Mouse (Mus musculus): Measurements from ENCODE around the gene Ppie. TPM values are rescaled to one million over a fixed set of nuclear protein-coding genes. Genes with fewer than 3 reads are reported as not detected.
A peak's percentile ranks its signal among the peaks of the same experiment; 100 is the strongest.

The Ppie gene
- total and polyA plus RNA-seq, 2 experiments from 2014 or later: 28.1 to 41.7 TPM

DNA sequence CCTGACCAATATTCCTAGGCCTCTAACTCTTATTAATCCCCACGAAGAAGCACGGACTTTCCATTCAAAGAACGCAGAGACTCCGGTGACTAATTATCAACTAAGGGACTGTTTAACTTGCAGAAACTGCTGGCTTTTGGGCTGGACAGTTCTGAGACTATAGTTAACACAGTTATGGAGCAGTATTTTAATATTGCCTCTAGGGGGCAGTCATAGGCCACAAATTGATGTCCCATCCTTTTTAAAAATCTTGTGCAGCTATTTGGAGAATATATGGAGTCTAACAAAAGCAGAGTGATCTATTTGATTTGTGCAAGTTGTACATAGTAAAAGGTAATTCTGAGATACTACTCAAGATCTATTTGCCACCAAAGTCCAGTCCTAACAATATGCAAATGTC, 15.3 kb upstream of the Ppie start:
- ATAC-seq (ENCODE audit: low FRiP score): no peak
- Histone ChIP-seq H3K4me2 (ENCODE audit: low read depth, low read length, poor library complexity, severe bottlenecking) (no peak overlapping the region), H3K9me3 (ENCODE audit: low read length) (no peaks in the 10 kb centered on the region), H3K9ac (replicated peaks; ENCODE audit: low read length, poor library complexity, severe bottlenecking) (no peak overlapping the region), H3K27ac (ENCODE audit: low read depth, low read length) (no peak overlapping the region), H3K27me3 (ENCODE audit: insufficient read depth, low read length) (no peaks in the 10 kb centered on the region), H3K4me3 (ENCODE audit: low read depth, low read length) (no peak overlapping the region), H3K36me3 (ENCODE audit: insufficient read depth, low read length) (no peaks in the 10 kb centered on the region), H3K4me1 (ENCODE audit: insufficient read depth, low read length) (no peaks in the 10 kb centered on the region)
- peak; percentile 79 for DNase-seq (ENCODE audit: low spot score)
- TF ChIP-seq CTCF (IDR thresholded peaks at IDR 0.05): peak; percentile 82
- WGBS: 27% methylated on average over 4 of the region's 4 CpGs

DNA sequence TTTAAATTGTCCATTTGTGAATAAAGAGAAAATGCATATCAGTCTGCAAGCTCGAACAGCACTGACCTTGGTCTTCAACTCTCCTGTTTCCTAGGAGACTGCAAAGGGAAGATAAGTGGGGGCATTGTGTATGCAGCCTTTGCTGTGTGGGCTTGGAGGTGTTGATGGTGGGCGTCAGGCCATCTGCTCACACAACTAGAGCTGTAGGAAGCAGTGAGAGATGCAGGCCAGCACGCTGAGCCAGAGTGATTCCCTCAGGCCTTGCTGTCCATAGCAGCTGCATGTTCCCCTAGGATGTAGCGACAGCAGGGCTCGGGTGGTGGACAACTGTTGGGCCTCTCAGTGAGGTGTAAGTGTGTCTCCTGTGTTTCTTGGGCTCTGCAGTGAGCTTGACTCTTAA, 13.2 kb upstream of the Ppie start:
- H3K9me3 ChIP-seq (ENCODE audit: low read length): no peaks in the 10 kb centered on the region
- H3K4me2 ChIP-seq (ENCODE audit: low read depth, low read length, poor library complexity, severe bottlenecking): no peak overlapping the region
- H3K27me3 ChIP-seq (ENCODE audit: insufficient read depth, low read length): no peaks in the 10 kb centered on the region
- no peak overlapping the region for H3K9ac ChIP-seq (replicated peaks; ENCODE audit: low read length, poor library complexity, severe bottlenecking)
- ATAC-seq (ENCODE audit: low FRiP score): no peak
- no peak for DNase-seq (ENCODE audit: low spot score)
- H3K4me3 ChIP-seq (ENCODE audit: low read depth, low read length): no peak overlapping the region
- H3K4me1 ChIP-seq (ENCODE audit: insufficient read depth, low read length): no peaks in the 10 kb centered on the region
- H3K27ac ChIP-seq (ENCODE audit: low read depth, low read length): no peak overlapping the region
- H3K36me3 ChIP-seq (ENCODE audit: insufficient read depth, low read length): no peaks in the 10 kb centered on the region
- 54% methylated on average over 5 of the region's 5 CpGs for WGBS
- no peak for TF ChIP-seq CTCF (IDR thresholded peaks at IDR 0.05)

DNA sequence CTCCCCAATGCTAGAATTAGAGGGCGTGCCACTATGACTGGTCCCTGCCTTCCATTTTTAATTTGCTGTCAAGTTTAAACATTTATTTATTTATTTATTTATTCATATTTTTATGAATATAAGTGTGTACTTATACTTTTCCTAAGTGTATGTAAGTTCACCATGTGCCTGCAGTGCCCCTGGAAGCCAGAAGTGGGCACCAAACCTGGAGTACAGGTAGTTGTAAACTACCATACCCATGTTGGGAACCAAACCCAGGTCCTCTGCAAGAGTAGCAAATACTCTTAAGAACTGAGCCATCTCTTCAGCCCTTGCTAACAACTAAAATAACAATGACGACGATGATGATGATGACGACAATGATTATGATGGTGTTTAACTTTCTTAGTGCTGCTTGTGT, 12.3 kb upstream of the Ppie start:
- Histone ChIP-seq H3K9me3 (ENCODE audit: low read length) (no peaks in the 10 kb centered on the region), H3K27ac (ENCODE audit: low read depth, low read length) (no peak overlapping the region), H3K36me3 (ENCODE audit: insufficient read depth, low read length) (no peaks in the 10 kb centered on the region), H3K9ac (replicated peaks; ENCODE audit: low read length, poor library complexity, severe bottlenecking) (no peak overlapping the region), H3K27me3 (ENCODE audit: insufficient read depth, low read length) (no peaks in the 10 kb centered on the region), H3K4me1 (ENCODE audit: insufficient read depth, low read length) (no peaks in the 10 kb centered on the region), H3K4me2 (ENCODE audit: low read depth, low read length, poor library complexity, severe bottlenecking) (no peak overlapping the region), H3K4me3 (ENCODE audit: low read depth, low read length) (no peak overlapping the region)
- ATAC-seq (ENCODE audit: low FRiP score) (no peak), DNase-seq (ENCODE audit: low spot score) (no peak)
- TF ChIP-seq CTCF (IDR thresholded peaks at IDR 0.05): no peak; the same call in 1 of the 2 replicates
- WGBS: 81% methylated on average over 4 of the region's 4 CpGs

DNA sequence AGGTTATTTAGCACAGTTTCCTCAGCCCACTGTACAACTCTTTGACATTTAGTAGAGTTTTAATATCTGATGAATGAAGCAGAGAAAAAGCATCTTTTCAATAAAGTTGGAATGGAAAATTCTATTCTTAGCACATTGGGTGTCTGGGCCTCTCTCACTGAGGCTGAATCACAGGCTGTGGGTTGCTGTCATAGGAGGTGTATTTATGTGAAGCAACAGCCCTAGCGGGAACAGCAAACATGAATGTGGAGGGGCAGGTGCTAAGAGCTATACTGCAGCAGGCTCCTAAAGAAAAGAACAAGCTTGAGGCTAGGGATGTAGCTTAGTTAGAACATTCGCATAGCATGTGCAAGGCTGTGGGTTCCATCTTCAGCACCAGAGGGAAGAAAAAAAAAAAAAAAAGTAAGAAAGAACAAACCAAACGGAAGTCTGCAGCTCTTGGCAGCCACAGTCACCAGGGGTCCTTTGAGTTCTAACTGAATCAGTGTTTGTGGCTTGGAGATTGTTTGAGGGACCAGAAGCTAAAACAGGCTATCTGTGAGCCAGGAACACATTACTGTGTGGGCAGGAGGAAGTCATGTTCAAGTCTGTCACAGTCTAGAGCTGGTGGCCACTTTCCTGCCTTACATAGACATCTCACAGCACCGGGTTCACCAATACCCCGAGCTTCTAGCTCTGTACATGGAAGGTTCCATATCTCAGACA, 7.8 kb upstream of the Ppie start:
- no peak for ATAC-seq (ENCODE audit: low FRiP score)
- Histone ChIP-seq H3K27ac (ENCODE audit: low read depth, low read length) (no peak overlapping the region), H3K27me3 (ENCODE audit: insufficient read depth, low read length) (no peaks in the 10 kb centered on the region), H3K9me3 (ENCODE audit: low read length) (no peaks in the 10 kb centered on the region), H3K9ac (replicated peaks; ENCODE audit: low read length, poor library complexity, severe bottlenecking) (no peak overlapping the region), H3K4me2 (ENCODE audit: low read depth, low read length, poor library complexity, severe bottlenecking) (no peak overlapping the region), H3K36me3 (ENCODE audit: insufficient read depth, low read length) (no peaks in the 10 kb centered on the region), H3K4me1 (ENCODE audit: insufficient read depth, low read length) (no peaks in the 10 kb centered on the region), H3K4me3 (ENCODE audit: low read depth, low read length) (no peak overlapping the region)
- WGBS: 77% methylated on average over 5 of the region's 5 CpGs
- no peak for TF ChIP-seq CTCF (IDR thresholded peaks at IDR 0.05)
- no peak for DNase-seq (ENCODE audit: low spot score)

DNA sequence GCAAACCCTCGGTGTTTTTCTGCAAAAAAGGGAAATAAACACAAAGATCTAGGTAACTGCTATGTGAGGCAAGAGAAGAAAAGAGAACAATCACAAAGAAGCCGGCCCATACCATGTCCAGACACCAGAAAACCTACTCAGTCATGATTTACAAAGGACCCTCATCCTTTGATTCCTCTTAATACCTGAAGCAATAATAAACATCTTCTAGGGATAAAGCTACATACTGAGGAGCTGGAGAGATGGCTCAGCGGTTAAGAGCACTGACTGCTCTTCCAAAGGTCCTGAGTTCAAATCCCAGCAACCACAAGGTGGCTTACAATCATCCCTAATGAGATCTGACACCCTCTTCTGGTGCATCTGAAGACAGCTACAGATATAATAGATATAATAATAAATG, 2.2 kb downstream of the Ppie start:
- no peaks in the 10 kb centered on the region for H3K9me3 ChIP-seq (ENCODE audit: low read length)
- no peak overlapping the region for H3K4me3 ChIP-seq (ENCODE audit: low read depth, low read length)
- H3K27me3 ChIP-seq (ENCODE audit: insufficient read depth, low read length): no peaks in the 10 kb centered on the region
- H3K4me2 ChIP-seq (ENCODE audit: low read depth, low read length, poor library complexity, severe bottlenecking): no peak overlapping the region
- no peak for ATAC-seq (ENCODE audit: low FRiP score)
- H3K4me1 ChIP-seq (ENCODE audit: insufficient read depth, low read length): peaks cover 7% of the 10 kb centered on the region; the same call in 1 of the 2 replicates
- 82% methylated on average over 3 of the region's 3 CpGs for WGBS
- H3K27ac ChIP-seq (ENCODE audit: low read depth, low read length): no peak overlapping the region
- no peak for DNase-seq (ENCODE audit: low spot score)
- H3K36me3 ChIP-seq (ENCODE audit: insufficient read depth, low read length): peaks cover 17% of the 10 kb centered on the region
- TF ChIP-seq CTCF (IDR thresholded peaks at IDR 0.05): no peak
- H3K9ac ChIP-seq (replicated peaks; ENCODE audit: low read length, poor library complexity, severe bottlenecking): no peak overlapping the region

DNA sequence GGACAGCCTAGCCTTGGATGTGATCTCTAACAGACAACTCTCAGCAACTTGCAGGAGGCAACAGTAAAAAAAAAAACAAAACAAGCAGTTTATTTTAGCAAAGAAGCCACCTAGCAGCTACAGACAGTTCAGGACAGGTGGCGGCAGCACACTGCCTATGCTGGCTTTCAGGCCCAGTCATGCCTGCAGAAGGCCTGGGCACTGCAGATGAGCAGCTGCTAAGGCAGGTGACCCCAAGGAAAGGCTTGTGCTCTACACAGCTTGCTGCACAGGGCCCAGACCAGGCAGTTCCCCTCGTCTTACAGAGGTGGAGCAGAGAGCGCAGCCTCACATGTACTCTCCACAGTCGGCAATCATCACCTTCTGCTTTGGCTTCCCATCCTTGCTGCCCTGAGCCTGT, 12.7 kb downstream of the Ppie start:
- Histone ChIP-seq H3K27me3 (ENCODE audit: insufficient read depth, low read length) (no peaks in the 10 kb centered on the region), H3K4me1 (ENCODE audit: insufficient read depth, low read length) (no peaks in the 10 kb centered on the region), H3K36me3 (ENCODE audit: insufficient read depth, low read length) (peaks cover 52% of the 10 kb centered on the region), H3K27ac (ENCODE audit: low read depth, low read length) (no peak overlapping the region), H3K4me3 (ENCODE audit: low read depth, low read length) (no peak overlapping the region), H3K9ac (replicated peaks; ENCODE audit: low read length, poor library complexity, severe bottlenecking) (no peak overlapping the region), H3K9me3 (ENCODE audit: low read length) (no peaks in the 10 kb centered on the region), H3K4me2 (ENCODE audit: low read depth, low read length, poor library complexity, severe bottlenecking) (no peak overlapping the region)
- ATAC-seq (ENCODE audit: low FRiP score): no peak
- no peak for TF ChIP-seq CTCF (IDR thresholded peaks at IDR 0.05)
- WGBS: 94% methylated on average over 4 of the region's 4 CpGs
- no peak for DNase-seq (ENCODE audit: low spot score)

Measured in midbrain, postnatal 0 days (tissue).